31 mouse cellular contexts compared by ENCODE assay signal in the genomic region with DNA sequence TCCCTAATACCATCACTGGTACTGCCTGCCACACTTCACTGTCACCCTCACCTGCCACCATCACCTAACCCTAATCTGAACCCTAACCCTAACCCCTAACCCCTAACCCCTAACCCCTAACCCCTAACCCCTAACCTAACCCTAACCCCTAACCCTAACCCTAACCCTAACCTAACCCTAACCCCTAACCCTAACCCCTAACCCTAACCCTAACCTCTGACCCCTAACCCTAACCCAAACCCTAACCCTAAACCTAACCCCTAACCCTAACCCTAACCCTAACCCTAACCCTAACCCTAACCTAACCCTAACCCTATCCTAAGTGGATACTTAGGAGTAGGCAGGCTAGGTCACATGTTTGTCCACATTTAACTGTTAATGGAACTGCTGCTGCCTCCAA.
DNase-seq lines count a peak whose midpoint lies in the region; ATAC-seq and TF ChIP-seq lines count a peak whose summit lies in the region.
"Had no signal": no experiment of that assay in that cellular context is flagged by ENCODE, and none has a peak within 500 bp of the region (broad histone marks: within the 10 kb centered on the region; RNA-seq: fewer than 3 reads in every experiment).

No protein-coding gene starts in this region.

- no peak overlapping the region for H3K27ac ChIP-seq in midbrain, embryonic 11.5 days (ENCODE audit: low read depth, low read length)
- no peak overlapping the region for H3K27ac ChIP-seq in midbrain, postnatal 0 days (ENCODE audit: low read depth, low read length)
- no peak overlapping the region for H3K27ac ChIP-seq in ES-E14 (ENCODE audit: insufficient read depth, low read depth, low read length, poor library complexity, severe bottlenecking)
- H3K27ac ChIP-seq: embryonic facial prominence, embryonic 10.5 days; embryonic facial prominence, embryonic 15.5 days; forebrain, embryonic 13.5 days; hindbrain, postnatal 0 days; left cerebral cortex, adult 2 months; limb, embryonic 12.5 days; liver, embryonic 15.5 days; midbrain, embryonic 13.5 days; neural tube, embryonic 13.5 days had no signal

- DNase-seq in midbrain, embryonic 11.5 days (ENCODE audit: low spot score, missing footprints) = peak; percentile 86
- no peak for DNase-seq in midbrain, postnatal 0 days (ENCODE audit: low spot score)
- peak; percentile 21 for DNase-seq in ES-E14 (ENCODE audit: low read depth, low spot score)
- peak; percentile 16 for DNase-seq in induced T-regulatory cell, adult 2 months (ENCODE audit: low read depth)
- DNase-seq in kidney, postnatal 4 days = no peak
- no peak for DNase-seq in layer of hippocampus, adult 8-10 months (ENCODE audit: low spot score in 2 of 2)
- DNase-seq in kidney, adult 9 months = no peak
- DNase-seq: adrenal gland, adult 2 months; cerebellum, adult 2 months; cerebellum, postnatal 14 days; gastrocnemius, postnatal 14 days; heart, adult 11 months; heart, postnatal 4 days; kidney, adult 8-10 months; kidney, postnatal 10 days; lung, embryonic 14.5 days; right cerebral cortex, postnatal 4 days had no signal

- in situ Hi-C loops in ES-E14 (cut with MboI; ENCODE audit: low sequenced_read_pairs in 2 of 2, unreplicated experiment in 2 of 2) = no loop called here

- H3K36me3 ChIP-seq in midbrain, embryonic 11.5 days (ENCODE audit: control insufficient read depth, insufficient read depth, low read length) = no peaks in the 10 kb centered on the region
- no peaks in the 10 kb centered on the region for H3K36me3 ChIP-seq in midbrain, postnatal 0 days (ENCODE audit: insufficient read depth, low read length)
- H3K36me3 ChIP-seq in ES-E14 (ENCODE audit: control insufficient read depth, insufficient read depth, low read length, poor library complexity, severe bottlenecking) = no peaks in the 10 kb centered on the region
- H3K36me3 ChIP-seq: embryonic facial prominence, embryonic 10.5 days; embryonic facial prominence, embryonic 15.5 days; limb, embryonic 12.5 days; liver, embryonic 15.5 days; midbrain, embryonic 13.5 days; neural tube, embryonic 13.5 days had no signal

- H3K9ac ChIP-seq in midbrain, embryonic 11.5 days (ENCODE audit: low read length) = no peak overlapping the region
- H3K9ac ChIP-seq in midbrain, postnatal 0 days (replicated peaks; ENCODE audit: low read length, poor library complexity, severe bottlenecking) = no peak overlapping the region
- no peak overlapping the region for H3K9ac ChIP-seq in ES-E14 (ENCODE audit: insufficient read depth, low read depth, low read length, poor library complexity, severe bottlenecking)
- H3K9ac ChIP-seq: embryonic facial prominence, embryonic 15.5 days; forebrain, embryonic 13.5 days; limb, embryonic 12.5 days; liver, embryonic 15.5 days; lung, embryonic 14.5 days; midbrain, embryonic 13.5 days; neural tube, embryonic 13.5 days had no signal

- no peak overlapping the region for H3K4me2 ChIP-seq in midbrain, embryonic 11.5 days
- H3K4me2 ChIP-seq in midbrain, postnatal 0 days (ENCODE audit: low read depth, low read length, poor library complexity, severe bottlenecking) = no peak overlapping the region
- H3K4me2 ChIP-seq: embryonic facial prominence, embryonic 15.5 days; forebrain, embryonic 13.5 days; heart, embryonic 11.5 days; limb, embryonic 12.5 days; liver, embryonic 15.5 days; lung, embryonic 14.5 days; midbrain, embryonic 13.5 days; neural tube, embryonic 13.5 days had no signal

- no peak for TF ChIP-seq CTCF in midbrain, postnatal 0 days (IDR thresholded peaks at IDR 0.05)

- no peak for ATAC-seq in midbrain, embryonic 11.5 days (ENCODE audit: low FRiP score)
- no peak for ATAC-seq in midbrain, postnatal 0 days (ENCODE audit: low FRiP score)
- ATAC-seq: activated CD4-positive, CD25-positive, alpha-beta regulatory T cell, adult 4 months; forebrain, embryonic 13.5 days; hindbrain, postnatal 0 days; intestine, embryonic 16.5 days; midbrain, embryonic 13.5 days had no signal

- no peak overlapping the region for H3K4me3 ChIP-seq in midbrain, embryonic 11.5 days (ENCODE audit: low read depth, low read length)
- H3K4me3 ChIP-seq in midbrain, postnatal 0 days (ENCODE audit: low read depth, low read length) = no peak overlapping the region
- no peak overlapping the region for H3K4me3 ChIP-seq in ES-E14 (ENCODE audit: insufficient read depth in 1 of 2, low read depth in 1 of 2, low read length in 2 of 2, poor library complexity in 1 of 2, severe bottlenecking in 1 of 2)
- H3K4me3 ChIP-seq: embryonic facial prominence, embryonic 10.5 days; embryonic facial prominence, embryonic 15.5 days; forebrain, embryonic 13.5 days; left cerebral cortex, adult 2 months; limb, embryonic 12.5 days; liver, embryonic 15.5 days; megakaryocyte, embryonic 14.5 days; midbrain, embryonic 13.5 days; myocyte; neural tube, embryonic 13.5 days had no signal

- H3K4me1 ChIP-seq in midbrain, embryonic 11.5 days (ENCODE audit: control insufficient read depth, insufficient read depth, low read length) = peaks cover 4% of the 10 kb centered on the region
- H3K4me1 ChIP-seq in midbrain, postnatal 0 days (ENCODE audit: insufficient read depth, low read length) = 0 out of 2 replicates have a peak, but pooled peaks cover 6% of the 10 kb centered on the region
- no peaks in the 10 kb centered on the region for H3K4me1 ChIP-seq in ES-E14 (ENCODE audit: control insufficient read depth in 2 of 2, insufficient read depth in 2 of 2, low read length in 2 of 2, poor library complexity in 1 of 2)
- H3K4me1 ChIP-seq: liver, embryonic 15.5 days; megakaryocyte, embryonic 14.5 days had no signal

- no peaks in the 10 kb centered on the region for H3K27me3 ChIP-seq in midbrain, embryonic 11.5 days (ENCODE audit: control insufficient read depth, insufficient read depth, low read length)
- no peaks in the 10 kb centered on the region for H3K27me3 ChIP-seq in midbrain, postnatal 0 days (ENCODE audit: insufficient read depth, low read length)
- H3K27me3 ChIP-seq: embryonic facial prominence, embryonic 15.5 days; forebrain, embryonic 13.5 days; limb, embryonic 12.5 days; megakaryocyte, embryonic 14.5 days; midbrain, embryonic 13.5 days; neural tube, embryonic 13.5 days had no signal

- H3K9me3 ChIP-seq in midbrain, embryonic 11.5 days (ENCODE audit: control insufficient read depth, low read length) = no peaks in the 10 kb centered on the region
- no peaks in the 10 kb centered on the region for H3K9me3 ChIP-seq in midbrain, postnatal 0 days (ENCODE audit: low read length)
- H3K9me3 ChIP-seq in ES-E14 (ENCODE audit: control insufficient read depth, insufficient read depth, low read depth, low read length) = no peaks in the 10 kb centered on the region
- H3K9me3 ChIP-seq: embryonic facial prominence, embryonic 10.5 days; embryonic facial prominence, embryonic 15.5 days; forebrain, embryonic 13.5 days; liver, embryonic 15.5 days; midbrain, embryonic 13.5 days; neural tube, embryonic 13.5 days had no signal

TF ChIP-seq in ES-E14, 5 proteins besides CTCF, POLR2A, EP300 and RAD21:
- no peak for TF ChIP-seq ZNF384 (IDR thresholded peaks at IDR 0.05; ENCODE audit: low read depth, low read length)
- TF ChIP-seq ZC3H11A (IDR thresholded peaks at IDR 0.05; ENCODE audit: borderline replicate concordance, low read depth, low read length) = no peak
- TF ChIP-seq MAFK (IDR thresholded peaks at IDR 0.05; ENCODE audit: insufficient read depth, low read depth, low read length) = no peak
- TF ChIP-seq HCFC1 (IDR thresholded peaks at IDR 0.05; ENCODE audit: borderline replicate concordance, insufficient read depth, low read length) = no peak

Comparison
In these comparisons a context has a peak if more than half of its experiments do, and no peak if none do; other contexts are left out.
1. DNase-seq: peak in midbrain, embryonic 11.5 days (single experiment), ES-E14 (single experiment) and induced T-regulatory cell, adult 2 months (single experiment); none in midbrain, postnatal 0 days (single experiment), kidney, postnatal 4 days (0 of 2), layer of hippocampus, adult 8-10 months (0 of 2) and kidney, adult 9 months (single experiment).